Mouse (Mus musculus): ENCODE data around the gene Whrn.

- TF ChIP-seq CTCF (IDR thresholded peaks at IDR 0.05) = no peak
- no peak for TF ChIP-seq EP300 (IDR thresholded peaks at IDR 0.05)
Observed at GRCm38 (mm10) chr4:63374331-63374730, 121.5 kb downstream of the Whrn start.

All from lung, postnatal 0 days (tissue).